Mouse (Mus musculus): ENCODE data around the gene Acbd6. TPM values are rescaled to one million over a fixed set of nuclear protein-coding genes. Genes with fewer than 3 reads are reported as not detected.

Gene Acbd6
- polyA plus RNA-seq, 1 experiment, result 164 TPM

- no peak for TF ChIP-seq POLR2A (IDR thresholded peaks at IDR 0.05; ENCODE audit: control insufficient read depth, extremely low read depth, insufficient read depth, low read length, poor library complexity)
- no peak for TF ChIP-seq CTCF (IDR thresholded peaks at IDR 0.05; ENCODE audit: borderline replicate concordance, control insufficient read depth, extremely low read depth, insufficient read depth, low read length, poor library complexity)
- no peak overlapping the region for H3K4me3 ChIP-seq (ENCODE audit: control insufficient read depth, insufficient read depth, low read length)
- 96% methylated on average over 1 of the region's 1 CpGs for WGBS
These were observed 46.8 kb downstream of the Acbd6 start for GRCm38 (mm10) chr1:155604706-155605105.

GRCm38 (mm10) chr1:155605391-155606155, 47.7 kb downstream of the Acbd6 start:
- WGBS, result 94% methylated on average over 11 of the region's 11 CpGs
- no peak for TF ChIP-seq CTCF (IDR thresholded peaks at IDR 0.05; ENCODE audit: borderline replicate concordance, control insufficient read depth, extremely low read depth, insufficient read depth, low read length, poor library complexity)
- TF ChIP-seq POLR2A (IDR thresholded peaks at IDR 0.05; ENCODE audit: control insufficient read depth, extremely low read depth, insufficient read depth, low read length, poor library complexity), result no peak
- H3K4me3 ChIP-seq (ENCODE audit: control insufficient read depth, insufficient read depth, low read length), result no peak overlapping the region
- H3K27ac ChIP-seq (ENCODE audit: control insufficient read depth, insufficient read depth, low read length), result no peak overlapping the region
- no peaks in the 10 kb centered on the region for H3K4me1 ChIP-seq (replicated peaks; ENCODE audit: control insufficient read depth, insufficient read depth, low read length)
- H3K36me3 ChIP-seq (ENCODE audit: control insufficient read depth, insufficient read depth, low read length), result no peaks in the 10 kb centered on the region
- H3K27me3 ChIP-seq (ENCODE audit: control insufficient read depth, insufficient read depth, low read length), result no peaks in the 10 kb centered on the region
- DNase-seq, result no peak

More at GRCm38 (mm10) chr1:155604706-155605105, 46.8 kb downstream of the Acbd6 start:
- Histone ChIP-seq H3K27me3 (ENCODE audit: control insufficient read depth, insufficient read depth, low read length) (no peaks in the 10 kb centered on the region), H3K27ac (ENCODE audit: control insufficient read depth, insufficient read depth, low read length) (no peak overlapping the region), H3K36me3 (ENCODE audit: control insufficient read depth, insufficient read depth, low read length) (no peaks in the 10 kb centered on the region), H3K4me1 (replicated peaks; ENCODE audit: control insufficient read depth, insufficient read depth, low read length) (no peaks in the 10 kb centered on the region)
- no peak for DNase-seq

DNA sequence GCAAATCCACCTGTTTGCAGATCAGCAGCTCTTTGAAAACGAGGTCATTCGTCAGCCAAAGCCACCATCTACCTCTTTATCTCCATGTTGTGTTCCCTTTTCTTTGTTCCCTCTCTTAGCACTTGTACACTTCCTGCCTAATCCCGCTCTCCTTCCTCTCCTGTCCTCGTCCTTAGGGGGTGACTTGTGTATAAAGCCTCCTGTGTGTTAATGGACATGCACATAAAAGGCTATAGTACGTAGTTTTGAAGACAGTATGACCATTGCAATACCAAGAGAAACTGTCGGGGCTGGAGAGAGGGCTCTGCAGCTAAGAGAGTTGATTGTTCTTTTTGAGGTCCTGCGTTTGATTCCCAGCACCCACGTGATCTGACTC, 48.2 kb downstream of the Acbd6 start:
- H3K27ac ChIP-seq (ENCODE audit: control insufficient read depth, insufficient read depth, low read length), result no peak overlapping the region
- H3K4me1 ChIP-seq (replicated peaks; ENCODE audit: control insufficient read depth, insufficient read depth, low read length), result no peaks in the 10 kb centered on the region
- H3K36me3 ChIP-seq (ENCODE audit: control insufficient read depth, insufficient read depth, low read length), result no peaks in the 10 kb centered on the region
- H3K27me3 ChIP-seq (ENCODE audit: control insufficient read depth, insufficient read depth, low read length), result no peaks in the 10 kb centered on the region
- no peak for DNase-seq
- WGBS, result 91% methylated on average over 8 of the region's 8 CpGs
- H3K4me3 ChIP-seq (ENCODE audit: control insufficient read depth, insufficient read depth, low read length), result no peak overlapping the region
- TF ChIP-seq POLR2A (IDR thresholded peaks at IDR 0.05; ENCODE audit: control insufficient read depth, extremely low read depth, insufficient read depth, low read length, poor library complexity), result no peak

DNA sequence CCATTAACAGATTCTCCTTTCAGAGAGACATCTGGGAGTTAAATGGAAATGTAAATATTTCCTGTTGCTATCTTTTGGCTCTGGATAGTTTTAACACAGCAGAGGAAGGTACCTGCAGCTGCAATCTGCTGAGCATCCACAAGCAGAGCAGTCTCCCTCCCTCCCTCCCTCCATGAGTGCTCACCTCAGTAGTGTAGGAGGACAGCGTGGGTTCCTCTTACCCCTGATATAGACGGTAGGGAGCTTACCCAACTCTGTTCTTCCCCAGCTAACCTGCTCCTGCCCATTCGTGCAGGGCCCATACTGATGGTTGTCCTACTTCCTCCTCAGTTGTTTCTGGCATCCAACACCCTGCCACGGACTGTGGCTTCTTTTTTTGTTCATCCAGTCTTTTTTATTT, 50.6 kb downstream of the Acbd6 start:
- Histone ChIP-seq H3K27me3 (ENCODE audit: control insufficient read depth, insufficient read depth, low read length) (no peaks in the 10 kb centered on the region), H3K27ac (ENCODE audit: control insufficient read depth, insufficient read depth, low read length) (no peak overlapping the region), H3K36me3 (ENCODE audit: control insufficient read depth, insufficient read depth, low read length) (no peaks in the 10 kb centered on the region), H3K4me3 (ENCODE audit: control insufficient read depth, insufficient read depth, low read length) (no peak overlapping the region), H3K4me1 (replicated peaks; ENCODE audit: control insufficient read depth, insufficient read depth, low read length) (no peaks in the 10 kb centered on the region)
- no peak for TF ChIP-seq POLR2A (IDR thresholded peaks at IDR 0.05; ENCODE audit: control insufficient read depth, extremely low read depth, insufficient read depth, low read length, poor library complexity)
- TF ChIP-seq CTCF (IDR thresholded peaks at IDR 0.05; ENCODE audit: borderline replicate concordance, control insufficient read depth, extremely low read depth, insufficient read depth, low read length, poor library complexity), result no peak
- 55% methylated on average over 4 of the region's 4 CpGs for WGBS
- DNase-seq, result no peak

DNA sequence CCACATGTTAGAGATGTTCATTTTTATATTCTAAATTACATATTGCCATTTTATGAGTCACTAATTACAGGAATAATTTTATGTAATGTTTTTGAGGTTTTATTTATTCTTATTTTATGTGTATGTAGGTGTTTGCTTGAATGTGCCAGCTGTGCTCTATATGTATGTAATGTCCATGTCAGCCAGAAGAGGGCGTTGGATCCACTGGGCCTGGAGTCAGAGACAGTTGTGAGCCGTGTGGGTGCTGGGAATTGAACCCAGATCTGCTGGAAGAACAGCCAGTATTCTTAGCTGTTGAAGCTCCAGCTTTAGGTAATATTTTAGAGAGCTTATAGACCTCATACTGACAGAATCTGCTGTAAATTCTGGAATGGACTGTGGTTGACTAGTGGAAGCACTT, 56.5 kb downstream of the Acbd6 start:
- Histone ChIP-seq H3K4me3 (ENCODE audit: control insufficient read depth, insufficient read depth, low read length) (no peak overlapping the region), H3K27ac (ENCODE audit: control insufficient read depth, insufficient read depth, low read length) (no peak overlapping the region), H3K4me1 (replicated peaks; ENCODE audit: control insufficient read depth, insufficient read depth, low read length) (no peaks in the 10 kb centered on the region), H3K36me3 (ENCODE audit: control insufficient read depth, insufficient read depth, low read length) (no peaks in the 10 kb centered on the region), H3K27me3 (ENCODE audit: control insufficient read depth, insufficient read depth, low read length) (no peaks in the 10 kb centered on the region)
- DNase-seq, result no peak
- TF ChIP-seq POLR2A (IDR thresholded peaks at IDR 0.05; ENCODE audit: control insufficient read depth, extremely low read depth, insufficient read depth, low read length, poor library complexity), result no peak
- TF ChIP-seq CTCF (IDR thresholded peaks at IDR 0.05; ENCODE audit: borderline replicate concordance, control insufficient read depth, extremely low read depth, insufficient read depth, low read length, poor library complexity), result no peak
- 56% methylated on average over 2 of the region's 2 CpGs for WGBS

DNA sequence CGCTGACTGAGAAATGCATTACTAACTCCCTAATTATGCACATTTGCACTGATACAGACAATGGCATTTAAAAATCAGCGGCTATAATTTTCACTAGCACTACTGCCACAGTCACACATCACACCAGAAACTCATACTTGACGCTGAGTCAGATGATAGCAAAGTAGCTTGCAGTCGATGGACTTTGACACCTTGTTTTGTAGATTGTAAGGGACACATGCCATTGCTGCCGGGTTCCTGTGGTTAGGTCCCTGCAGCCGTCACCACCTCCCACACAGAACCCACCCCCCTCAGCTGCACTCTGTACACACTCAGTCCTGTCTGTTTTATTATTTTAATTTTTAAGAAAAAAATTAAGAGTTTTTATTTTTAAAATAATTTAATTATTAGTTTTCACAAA, 63.2 kb downstream of the Acbd6 start:
- Histone ChIP-seq H3K36me3 (ENCODE audit: control insufficient read depth, insufficient read depth, low read length) (no peaks in the 10 kb centered on the region), H3K27ac (ENCODE audit: control insufficient read depth, insufficient read depth, low read length) (no peak overlapping the region), H3K4me3 (ENCODE audit: control insufficient read depth, insufficient read depth, low read length) (no peak overlapping the region), H3K4me1 (replicated peaks; ENCODE audit: control insufficient read depth, insufficient read depth, low read length) (no peaks in the 10 kb centered on the region), H3K27me3 (ENCODE audit: control insufficient read depth, insufficient read depth, low read length) (no peaks in the 10 kb centered on the region)
- 89% methylated on average over 6 of the region's 6 CpGs for WGBS
- no peak for TF ChIP-seq CTCF (IDR thresholded peaks at IDR 0.05; ENCODE audit: borderline replicate concordance, control insufficient read depth, extremely low read depth, insufficient read depth, low read length, poor library complexity)
- TF ChIP-seq POLR2A (IDR thresholded peaks at IDR 0.05; ENCODE audit: control insufficient read depth, extremely low read depth, insufficient read depth, low read length, poor library complexity), result no peak
- no peak for DNase-seq

DNA sequence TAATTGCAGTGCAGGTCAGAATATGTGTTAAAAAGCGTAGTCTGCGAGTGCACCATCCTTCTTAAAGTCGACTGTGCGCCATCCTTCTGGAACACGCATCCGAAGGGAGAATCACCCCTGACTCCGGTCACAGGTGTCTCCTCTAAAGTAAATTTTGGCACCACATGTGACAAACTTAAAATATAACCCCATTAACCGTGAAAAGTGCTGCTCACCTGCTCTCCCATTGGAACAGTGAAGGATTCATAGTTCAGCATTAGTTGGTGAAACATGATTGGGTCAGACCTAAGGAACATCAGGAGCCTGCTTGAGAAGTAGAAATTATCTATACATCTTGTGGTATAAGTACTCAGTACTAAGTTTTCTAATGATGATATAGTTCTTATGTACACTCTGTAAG, 65.3 kb downstream of the Acbd6 start:
- no peak overlapping the region for H3K27ac ChIP-seq (ENCODE audit: control insufficient read depth, insufficient read depth, low read length)
- DNase-seq, result no peak
- H3K36me3 ChIP-seq (ENCODE audit: control insufficient read depth, insufficient read depth, low read length), result no peaks in the 10 kb centered on the region
- WGBS, result 98% methylated on average over 8 of the region's 8 CpGs
- no peaks in the 10 kb centered on the region for H3K4me1 ChIP-seq (replicated peaks; ENCODE audit: control insufficient read depth, insufficient read depth, low read length)
- no peaks in the 10 kb centered on the region for H3K27me3 ChIP-seq (ENCODE audit: control insufficient read depth, insufficient read depth, low read length)
- no peak overlapping the region for H3K4me3 ChIP-seq (ENCODE audit: control insufficient read depth, insufficient read depth, low read length)
- TF ChIP-seq POLR2A (IDR thresholded peaks at IDR 0.05; ENCODE audit: control insufficient read depth, extremely low read depth, insufficient read depth, low read length, poor library complexity) (no peak), CTCF (IDR thresholded peaks at IDR 0.05; ENCODE audit: borderline replicate concordance, control insufficient read depth, extremely low read depth, insufficient read depth, low read length, poor library complexity) (no peak)

Measured in thymus, adult 2 months (tissue).